Mouse (Mus musculus) gastrocnemius, postnatal 36 days (tissue): ENCODE data around the gene Mapre3. TPM values are rescaled to one million over a fixed set of nuclear protein-coding genes. Genes with fewer than 3 reads are reported as not detected.

Source experiments
- DNase-seq, 2 experiments: peaks; one replicate each; pipeline ENCODE4 v3.0.0; 2022
- intact Hi-C: fragments of 180-260 bp; cut with DNase I; formaldehyde crosslinking; loops from one replicate; pipeline ENCODE4 v1.15.1; 2025
- total RNA-seq, 2 experiments: library from RNA; stranded (reverse); gene quantifications; 2 replicates each; pipeline ENCODE4 v1.2.3; 2021

Mapre3 gene
- total RNA-seq, 2 experiments from 2014 or later: 63.1 to 68.1 TPM

DNA sequence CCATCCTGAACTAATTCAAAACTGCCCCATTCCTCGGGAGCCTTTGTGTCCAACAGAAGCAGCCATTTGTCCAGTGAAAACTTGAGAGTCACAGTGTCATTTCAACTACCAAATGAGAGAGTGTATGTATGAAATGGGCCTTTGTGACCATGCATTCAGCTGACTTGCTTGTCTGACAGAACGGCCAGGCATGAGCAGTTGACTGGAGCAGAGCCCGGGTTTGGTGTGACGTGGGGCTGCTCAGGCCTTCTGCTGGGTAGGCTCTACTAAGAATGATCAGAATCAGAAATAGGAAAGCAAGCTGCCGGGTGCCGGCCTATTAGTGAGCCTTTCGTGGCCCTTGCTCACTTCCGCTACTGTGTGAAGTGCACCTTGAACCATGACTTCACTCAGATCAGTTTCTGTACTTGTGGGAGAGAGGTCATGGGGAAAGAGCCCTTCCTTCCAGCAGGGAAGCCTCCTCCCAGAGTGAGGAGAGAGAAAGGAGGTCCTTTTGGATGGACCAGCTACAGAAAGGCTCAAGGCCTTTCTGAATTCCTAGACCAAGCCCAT is 4.4 kb downstream of the Mapre3 start:
- intact Hi-C loops: no loop called here
- DNase-seq: no peak

DNA sequence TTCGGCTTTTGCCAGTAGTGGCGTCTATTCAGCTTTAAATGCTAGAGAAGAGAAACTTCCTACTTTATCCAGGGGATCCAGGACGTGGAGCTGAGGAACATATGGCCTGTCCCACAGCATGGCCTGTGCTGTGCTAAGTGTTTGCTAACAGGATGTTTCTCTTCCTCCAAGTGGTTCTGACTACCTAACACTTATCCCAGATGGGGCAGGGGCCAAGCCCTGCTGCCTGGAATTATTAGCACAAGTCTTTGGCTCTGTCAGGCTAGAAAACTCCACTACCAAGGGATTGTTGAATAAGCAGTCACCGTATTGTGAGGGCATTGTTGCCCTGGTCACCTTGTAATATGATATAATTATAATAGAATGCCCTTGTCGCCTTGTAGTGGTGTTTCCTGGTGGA is 8.2 kb downstream of the Mapre3 start:
- no peak for DNase-seq
- intact Hi-C loops: no loop called here

DNA sequence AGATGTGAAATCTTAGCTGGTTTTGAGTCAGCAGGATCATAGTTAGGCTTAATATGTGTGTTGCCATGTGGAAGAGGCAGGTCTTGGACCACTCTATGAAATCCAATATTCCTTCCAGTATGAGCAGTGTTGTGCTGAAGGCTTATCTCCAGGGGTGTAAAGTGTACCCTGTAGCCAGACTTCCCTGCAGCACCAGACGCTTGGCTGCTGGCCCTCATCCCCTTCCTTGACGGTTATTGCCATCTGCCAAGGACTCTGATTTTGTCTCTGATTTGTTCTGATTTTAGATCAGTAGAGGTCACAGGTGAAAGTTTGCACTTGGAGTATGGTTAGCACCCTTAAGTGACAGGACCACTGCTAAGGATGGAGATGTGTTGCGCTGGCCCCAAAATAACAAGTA is 8.7 kb downstream of the Mapre3 start:
- DNase-seq: no peak
- intact Hi-C loops: no loop called here

DNA sequence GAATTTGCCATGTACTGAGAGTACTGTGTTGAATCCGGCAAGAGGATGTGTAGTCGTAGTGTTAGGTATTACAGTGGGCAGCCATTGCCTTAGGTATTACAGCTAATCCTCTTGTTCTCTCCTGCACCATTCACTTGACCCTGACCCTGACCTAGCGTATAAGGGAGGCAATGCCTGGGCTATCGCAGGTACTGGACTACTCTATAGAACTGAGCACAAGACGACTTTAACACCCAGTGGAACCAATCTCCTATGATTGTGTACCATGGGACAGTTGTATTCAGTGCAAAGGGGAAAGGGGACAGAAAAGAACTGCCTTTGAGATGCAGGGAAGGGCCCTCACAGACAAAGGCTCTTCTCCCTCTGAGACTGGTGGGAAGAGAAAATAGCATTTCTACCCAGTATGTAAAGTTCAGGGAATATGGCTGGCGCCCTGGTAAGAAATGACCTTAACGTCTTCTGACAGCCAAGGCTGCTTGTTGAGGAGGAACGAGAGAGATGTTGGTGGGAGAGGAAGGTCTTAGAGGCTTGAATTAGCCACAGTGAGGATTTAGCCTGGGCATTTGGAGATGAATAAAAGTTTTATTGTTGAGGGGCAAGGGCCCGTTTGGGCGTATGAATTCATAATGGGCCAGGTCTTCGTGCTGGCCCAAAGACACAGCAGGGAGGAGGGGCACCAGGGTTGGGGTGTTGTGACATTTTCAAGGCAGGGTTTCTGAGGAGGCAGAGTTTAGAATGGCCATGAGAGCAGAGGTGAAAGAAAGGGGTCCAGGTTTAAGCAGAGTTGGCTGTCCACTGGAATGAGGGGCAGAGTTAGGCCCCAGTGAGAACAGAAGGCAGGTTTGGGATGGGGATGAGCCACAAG is 9.9 kb downstream of the Mapre3 start:
- no peak for DNase-seq
- intact Hi-C loops: no loop called here

DNA sequence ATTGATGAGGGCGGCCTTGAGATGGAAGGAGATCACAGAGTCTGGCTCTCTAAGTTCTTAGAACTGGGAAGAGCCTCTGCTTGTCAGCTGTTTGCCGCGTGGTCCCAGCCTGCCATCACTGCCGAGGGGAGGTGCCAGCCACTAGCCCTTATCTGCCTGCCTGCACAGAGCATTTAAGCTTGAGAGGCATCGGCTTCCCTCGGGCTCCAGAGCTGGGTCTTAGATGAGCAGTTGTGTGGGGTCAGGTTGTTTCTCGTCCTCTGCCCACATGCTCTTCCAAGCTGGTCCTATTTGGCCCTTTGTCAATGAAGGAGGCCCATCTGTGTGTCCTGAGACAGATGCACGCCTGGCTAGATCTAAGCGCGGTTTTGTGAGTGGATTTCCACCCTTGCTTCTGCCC is 10.7 kb downstream of the Mapre3 start:
- DNase-seq: peak in 1 of 2 experiments; percentile 17
- intact Hi-C loops: no loop called here

DNA sequence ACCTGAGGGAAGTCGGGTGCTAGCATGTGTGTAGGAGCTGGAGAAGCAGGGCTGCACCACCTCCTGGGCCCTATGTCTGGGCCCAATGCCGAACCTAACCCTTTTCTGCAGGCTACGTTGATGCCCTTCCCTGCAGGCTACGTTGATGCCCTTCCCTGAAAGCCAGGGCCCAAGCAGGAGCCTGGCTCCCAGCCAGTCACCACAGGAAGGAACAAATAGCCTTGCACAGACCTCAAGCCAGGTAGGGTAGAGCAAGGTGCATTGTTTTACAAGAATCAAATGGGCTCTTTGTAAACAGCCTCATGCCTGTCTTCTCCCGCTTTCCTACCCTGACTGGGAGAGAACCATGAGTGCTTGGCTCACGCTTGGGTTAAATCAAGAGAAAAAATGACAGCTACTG is 11.4 kb downstream of the Mapre3 start:
- intact Hi-C loops: no loop called here

DNA sequence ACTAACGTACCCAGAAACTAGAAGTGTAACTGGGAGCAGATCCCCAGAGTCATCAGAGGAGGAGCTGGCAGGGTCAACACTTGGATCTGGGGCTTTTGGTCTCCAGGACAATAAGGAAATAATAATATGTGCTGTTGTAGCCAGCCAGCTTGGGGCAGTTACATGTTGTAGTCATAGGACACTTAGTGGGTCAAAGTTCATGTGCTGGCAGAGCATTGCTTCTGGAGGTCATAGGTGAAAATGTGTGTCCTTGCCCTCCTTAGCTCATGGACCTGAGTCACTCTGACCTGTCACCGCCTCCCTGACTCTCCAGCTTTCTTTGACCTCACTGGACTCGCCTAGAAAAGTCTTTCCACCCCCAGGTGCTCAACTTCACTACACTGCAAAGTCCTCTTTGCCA is 19.0 kb downstream of the Mapre3 start:
- DNase-seq: no peak
- intact Hi-C loops: no loop called here

More for the DNA sequence above, 11.4 kb downstream of the Mapre3 start:
- DNase-seq: no peak

DNA sequence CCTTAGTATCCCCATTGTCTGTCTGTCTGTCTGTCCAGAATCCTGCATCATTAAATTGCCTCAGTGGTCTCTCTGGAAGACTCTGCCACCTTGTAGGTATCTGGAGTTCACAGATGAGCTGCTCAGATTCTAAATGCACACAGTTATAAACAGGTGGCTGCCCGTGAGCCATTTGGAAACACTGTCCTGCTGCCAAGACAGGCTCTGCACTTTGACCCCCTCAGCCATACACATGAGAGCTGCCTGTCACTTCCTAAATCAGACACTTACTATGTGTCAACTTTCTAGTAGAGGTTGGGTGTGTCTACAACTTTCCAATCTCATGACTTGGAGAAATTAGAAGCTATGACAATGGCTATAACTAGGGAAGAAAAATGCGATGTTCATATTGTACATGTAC is 25.3 kb downstream of the Mapre3 start:
- intact Hi-C loops: no loop called here
- no peak for DNase-seq

DNA sequence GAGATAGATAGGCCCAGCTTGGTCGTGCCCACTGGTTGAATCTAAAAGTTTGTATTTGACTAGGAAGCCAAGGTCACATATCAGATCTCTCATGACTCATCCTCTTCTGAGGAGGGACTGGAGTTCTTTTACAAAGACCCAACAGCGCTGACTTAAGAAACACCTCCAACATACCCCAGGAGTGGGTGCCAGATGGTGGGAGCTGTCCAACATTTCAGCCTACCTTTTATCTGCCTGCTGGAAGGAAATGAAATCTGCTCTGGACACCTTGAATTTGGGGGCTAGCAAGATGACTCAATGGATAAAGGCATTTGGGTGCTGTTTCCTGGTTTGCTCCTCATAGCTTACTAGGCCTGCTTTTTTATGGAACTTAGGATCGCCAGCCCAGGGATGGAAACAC is 27.5 kb downstream of the Mapre3 start:
- intact Hi-C loops: no loop called here
- DNase-seq: no peak

DNA sequence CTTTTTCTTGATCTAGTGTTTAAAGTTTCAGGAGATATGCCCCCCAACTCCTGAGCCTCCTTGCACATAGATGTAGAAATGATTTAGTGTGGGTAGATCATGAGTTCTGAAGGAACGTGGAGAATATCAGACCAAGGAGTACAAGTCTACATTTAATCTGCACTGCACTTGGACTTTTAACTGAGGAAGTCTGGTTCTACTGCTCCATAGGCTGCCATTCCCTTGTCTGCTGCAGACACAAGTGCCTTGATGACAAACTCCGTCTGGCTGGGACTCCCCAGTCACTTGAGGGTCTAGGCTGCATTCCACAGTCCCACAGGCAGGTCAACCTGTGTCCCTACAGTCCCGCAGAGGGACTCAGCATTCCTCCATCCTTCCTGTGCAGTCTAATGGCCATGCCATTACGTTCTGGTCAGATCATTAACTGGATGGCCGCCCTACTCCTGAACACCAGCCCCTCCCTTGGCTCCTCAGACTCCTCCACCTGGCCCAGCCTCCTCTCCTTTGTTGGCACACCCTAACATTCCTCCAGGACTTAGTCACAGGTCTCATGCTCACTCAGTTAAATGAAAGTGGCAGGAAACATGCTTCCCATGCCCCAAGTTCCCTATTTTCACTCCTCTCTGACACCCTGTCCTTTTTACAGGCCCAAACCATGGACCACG is 35.6 kb downstream of the Mapre3 start:
- no peak for DNase-seq
- intact Hi-C loops: no loop called here

DNA sequence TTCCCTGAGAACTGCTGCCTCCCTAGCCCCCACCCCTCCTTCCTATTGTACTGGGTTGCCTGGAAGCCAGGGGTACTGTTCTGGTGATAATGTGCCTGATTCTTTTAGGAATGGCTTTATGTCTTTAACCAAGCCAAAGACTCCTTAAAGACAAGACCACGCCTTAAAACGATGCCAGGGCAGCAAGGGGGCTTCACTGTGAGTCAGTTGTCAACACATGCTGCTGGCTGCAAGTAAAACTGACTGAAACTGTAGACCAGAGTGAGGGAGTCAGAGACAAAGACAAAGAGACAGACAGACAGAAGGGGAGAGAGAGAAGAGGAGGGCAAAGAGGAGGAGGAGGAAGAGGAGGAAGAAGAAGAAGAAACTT is 36.1 kb downstream of the Mapre3 start:
- intact Hi-C loops: no loop called here

DNA sequence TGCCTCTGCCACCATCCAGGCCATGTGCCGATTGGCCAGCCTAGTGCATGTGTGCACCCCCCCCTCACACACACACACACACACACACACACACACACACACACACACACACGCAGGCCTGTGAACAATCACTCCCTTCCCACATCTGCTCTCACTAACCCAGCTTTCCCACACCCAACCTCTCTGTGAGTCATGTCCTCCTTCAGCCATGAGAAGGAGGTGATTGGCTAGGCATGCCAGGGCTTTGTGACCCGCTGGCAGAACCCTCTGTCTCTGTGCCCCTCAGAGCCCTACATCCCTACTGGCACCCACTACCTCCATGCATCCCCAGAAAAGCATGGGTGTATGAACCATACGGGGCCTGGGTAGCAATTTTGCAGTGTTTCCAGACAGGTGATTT is 39.1 kb downstream of the Mapre3 start:
- intact Hi-C loops: no loop called here
- no peak for DNase-seq

More for the DNA sequence above, 36.1 kb downstream of the Mapre3 start:
- DNase-seq: no peak

DNA sequence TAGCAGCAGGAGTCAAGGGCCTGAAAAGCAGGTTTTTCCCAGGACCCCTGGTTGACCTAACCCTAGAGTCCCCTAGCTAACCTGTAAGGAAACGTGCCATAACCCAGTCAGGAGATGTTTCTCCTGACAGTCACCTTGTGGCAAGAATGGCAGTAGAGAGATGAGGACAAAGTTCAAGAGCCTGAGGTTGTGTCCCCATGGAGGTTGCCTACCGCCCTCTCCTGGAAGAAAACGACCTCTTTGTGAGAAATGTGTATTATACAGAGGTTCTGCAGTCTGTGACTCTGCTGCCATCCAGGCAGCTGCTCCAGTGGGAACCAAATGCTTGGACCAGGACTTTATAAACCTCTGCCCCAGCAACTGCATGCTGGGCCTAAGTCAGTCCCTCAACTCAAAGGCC is 41.2 kb downstream of the Mapre3 start:
- no peak for DNase-seq
- intact Hi-C loops: loop anchor here (1.0 kb wide), 1 partner anchor 49 kb away; no protein-coding TSS in a partner anchor

DNA sequence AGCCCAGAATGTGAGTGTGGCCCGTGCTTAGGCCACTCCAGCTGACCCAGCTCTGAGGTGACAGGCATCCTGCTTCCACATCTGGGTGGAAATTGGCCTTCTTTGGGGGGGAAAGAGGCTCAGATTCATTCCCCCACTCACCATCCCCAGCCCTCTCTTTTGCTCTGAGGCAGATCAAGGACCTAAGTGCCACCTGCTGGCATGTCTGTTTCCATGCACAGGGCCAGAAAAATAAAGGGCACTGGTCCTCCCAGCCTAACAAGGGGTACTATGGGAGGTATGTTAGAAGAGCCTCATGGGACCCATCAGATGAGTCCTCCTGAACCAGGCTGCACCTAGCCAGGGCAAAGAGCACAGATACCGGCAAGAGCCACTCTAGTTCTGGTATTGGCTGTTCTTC is 41.7 kb downstream of the Mapre3 start:
- DNase-seq: no peak
- intact Hi-C loops: no loop called here

DNA sequence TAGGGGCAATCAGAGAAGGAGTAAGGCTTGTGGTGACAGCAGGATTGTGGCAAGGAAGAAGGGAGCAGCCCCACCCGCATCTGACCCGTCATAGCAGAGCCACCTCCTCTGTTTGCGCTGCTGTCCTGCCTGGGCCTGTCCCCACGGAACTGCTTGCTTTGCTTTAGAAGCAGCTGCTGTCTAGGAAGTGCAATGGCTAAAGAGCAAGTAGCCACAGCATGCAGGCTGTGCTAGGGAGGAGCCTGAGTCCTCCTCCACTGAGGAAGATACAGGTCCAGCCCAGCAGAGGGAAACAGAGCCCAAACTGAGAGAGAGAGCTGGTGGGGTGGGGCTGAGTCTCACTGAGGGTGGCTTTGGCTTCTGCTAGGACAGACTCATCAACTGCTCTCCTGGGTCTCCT is 49.4 kb downstream of the Mapre3 start:
- intact Hi-C loops: no loop called here
- DNase-seq: no peak

DNA sequence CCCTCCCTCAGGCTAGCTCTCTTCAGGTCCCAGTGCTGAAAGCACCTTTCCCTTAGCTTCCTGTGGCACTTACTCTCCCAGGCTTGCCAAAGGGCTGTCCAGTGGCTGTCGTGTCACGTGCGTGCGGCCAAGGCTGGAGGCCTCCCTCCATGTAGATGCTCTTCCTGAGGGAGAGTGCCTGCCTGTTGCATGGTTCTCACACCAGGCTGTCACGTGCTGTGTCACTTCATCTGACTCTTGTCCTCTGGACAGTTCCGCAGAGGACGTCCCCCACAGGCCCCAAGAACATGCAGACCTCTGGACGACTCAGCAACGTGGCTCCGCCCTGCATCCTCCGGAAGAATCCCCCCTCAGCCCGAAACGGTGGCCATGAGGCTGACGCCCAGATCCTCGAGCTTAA is 49.9 kb downstream of the Mapre3 start:
- intact Hi-C loops: no loop called here
- no peak for DNase-seq

DNA sequence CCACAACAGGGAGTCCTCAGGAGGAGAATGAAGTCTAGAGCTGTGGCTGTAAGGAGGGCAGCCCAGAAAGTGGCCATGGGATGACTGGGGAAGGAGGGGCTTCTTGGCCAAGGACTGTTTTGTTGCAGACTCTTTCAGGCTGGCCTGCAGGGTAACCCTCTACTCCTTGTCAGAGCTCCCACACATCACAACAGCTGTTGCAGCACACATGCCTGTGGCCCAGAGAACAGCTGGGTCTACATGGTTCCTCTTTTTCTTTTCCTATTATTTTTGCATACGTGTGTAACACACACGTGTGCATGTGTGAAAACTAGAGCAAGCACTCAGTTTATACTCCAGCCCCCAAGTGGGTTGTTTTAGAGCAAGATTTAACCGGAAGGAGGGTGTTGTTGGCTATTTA is 52.4 kb downstream of the Mapre3 start:
- DNase-seq: no peak
- intact Hi-C loops: loop anchor here (5.0 kb wide), 1 partner anchor 55 kb away; the partner anchor contains the start of gene Mapre3

DNA sequence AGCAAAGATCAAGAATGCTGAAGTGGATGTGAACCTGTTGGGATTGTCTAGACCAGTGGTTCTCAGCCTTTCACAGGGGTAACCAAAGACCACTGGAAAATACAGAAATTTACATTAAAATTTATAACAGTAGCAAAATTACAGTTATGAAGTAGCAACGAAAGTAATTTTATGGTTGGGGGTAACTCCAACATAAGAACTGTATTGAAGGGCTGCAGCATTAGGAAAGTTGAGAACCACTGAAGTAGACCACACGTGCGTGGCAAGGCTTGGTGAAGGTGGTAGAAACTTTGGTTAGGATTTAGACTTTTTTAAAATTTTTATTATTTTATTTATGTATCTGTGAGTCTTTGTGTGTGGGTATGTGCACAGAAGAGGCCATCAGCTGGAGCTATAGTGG is 53.3 kb downstream of the Mapre3 start, which contains the start of gene Tmem214:
Gene Tmem214, plus strand, starts transcription at position 301 of the 400 bp plus-strand sequence.
- intact Hi-C loops: loop anchor here (5.0 kb wide), 1 partner anchor 55 kb away; the partner anchor contains the start of gene Mapre3
- DNase-seq: no peak

DNA sequence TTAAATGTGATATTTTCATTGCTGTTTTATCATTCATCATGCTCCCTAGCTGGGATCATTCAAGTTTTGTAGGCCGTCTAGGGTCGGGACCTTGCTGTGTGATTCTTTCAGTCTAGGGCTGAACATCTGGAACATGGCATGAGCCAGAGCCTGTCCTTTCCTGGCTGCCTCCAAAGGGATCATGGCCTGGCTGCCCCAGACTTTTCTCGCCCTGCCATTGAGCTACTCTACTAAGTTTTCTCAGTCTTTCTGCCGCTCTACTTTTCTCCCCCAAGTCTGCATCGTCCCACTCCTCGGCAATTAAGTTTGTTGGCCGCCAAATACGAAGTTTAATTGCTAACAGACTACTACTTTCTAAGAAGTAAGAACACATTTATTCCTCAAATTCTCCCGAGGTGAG is 54.5 kb downstream of the Mapre3 start:
- no peak for DNase-seq
- intact Hi-C loops: loop anchor here (5.0 kb wide), 1 partner anchor 57 kb away; the partner anchor contains the start of gene Mapre3

DNA sequence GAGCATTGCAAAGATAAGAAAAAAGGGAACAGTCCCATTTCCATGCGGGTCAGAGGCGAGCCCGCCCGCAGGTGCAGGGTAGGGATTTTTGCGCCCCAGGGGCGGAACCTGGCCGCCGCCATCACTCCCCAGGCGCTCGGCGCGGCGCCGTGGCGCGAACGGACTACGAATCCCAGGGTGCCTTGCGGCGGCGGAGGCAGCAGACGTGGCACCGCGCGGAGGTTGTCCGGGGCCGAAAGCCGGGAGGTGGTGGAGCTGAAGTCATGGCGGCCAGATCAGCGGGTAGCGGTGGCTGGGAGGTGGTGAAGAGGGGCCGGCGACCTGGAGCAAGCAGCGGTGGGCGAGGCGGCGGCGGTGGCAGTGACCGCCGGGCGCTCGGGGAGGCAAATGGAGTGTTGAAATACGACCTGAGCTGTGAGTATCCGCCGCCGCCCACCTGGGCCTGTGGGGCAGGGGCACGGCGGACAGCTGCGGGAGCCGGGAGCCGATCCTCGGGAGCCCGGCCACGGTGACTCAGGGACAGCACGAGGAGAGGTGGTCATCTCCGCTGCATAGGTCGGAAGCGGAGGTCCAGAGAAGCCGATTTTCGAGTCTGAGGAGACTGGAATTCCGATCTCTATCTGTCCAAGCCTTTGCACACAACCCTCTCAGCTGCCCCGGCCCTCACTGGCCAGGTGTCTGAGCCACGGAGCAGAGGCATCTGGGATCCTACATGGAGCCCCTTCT is 55.1 kb downstream of the Mapre3 start:
- intact Hi-C loops: loop anchor here (5.0 kb wide), 1 partner anchor 57 kb away; the partner anchor contains the start of gene Mapre3

DNA sequence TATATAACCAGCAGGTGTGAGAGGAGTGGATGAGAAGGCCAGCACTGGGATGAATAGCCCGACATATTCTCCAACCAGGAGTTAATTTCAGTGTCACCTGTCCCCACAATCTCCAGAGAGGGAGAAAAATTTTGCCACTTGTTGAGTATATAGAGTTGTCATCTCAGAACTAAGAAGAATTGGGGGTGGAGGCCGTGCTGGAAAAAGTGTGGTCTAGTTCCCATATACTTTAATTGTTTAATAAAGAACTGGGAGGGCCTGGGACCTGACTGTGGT is 55.6 kb downstream of the Mapre3 start:
- intact Hi-C loops: no loop called here
- DNase-seq: no peak

More for the DNA sequence above, 55.1 kb downstream of the Mapre3 start:
- peak; percentile 87 to 88 for DNase-seq
